Mouse (Mus musculus): Measurements from ENCODE around the gene Ank2.

- TF ChIP-seq POLR2A (IDR thresholded peaks at IDR 0.05; ENCODE audit: borderline replicate concordance, low read depth, low read length): no peak
- TF ChIP-seq CTCF (IDR thresholded peaks at IDR 0.05; ENCODE audit: low read depth, low read length): no peak
Observed at GRCm38 (mm10) chr3:126920296-126920695, 578.9 kb downstream of the Ank2 start.
